Mouse (Mus musculus): Measurements from ENCODE around the gene Dedd. TPM values are rescaled to one million over a fixed set of nuclear protein-coding genes. Genes with fewer than 3 reads are reported as not detected.

Gene Dedd
- polyA plus RNA-seq, 1 experiment = 56.4 TPM

DNA sequence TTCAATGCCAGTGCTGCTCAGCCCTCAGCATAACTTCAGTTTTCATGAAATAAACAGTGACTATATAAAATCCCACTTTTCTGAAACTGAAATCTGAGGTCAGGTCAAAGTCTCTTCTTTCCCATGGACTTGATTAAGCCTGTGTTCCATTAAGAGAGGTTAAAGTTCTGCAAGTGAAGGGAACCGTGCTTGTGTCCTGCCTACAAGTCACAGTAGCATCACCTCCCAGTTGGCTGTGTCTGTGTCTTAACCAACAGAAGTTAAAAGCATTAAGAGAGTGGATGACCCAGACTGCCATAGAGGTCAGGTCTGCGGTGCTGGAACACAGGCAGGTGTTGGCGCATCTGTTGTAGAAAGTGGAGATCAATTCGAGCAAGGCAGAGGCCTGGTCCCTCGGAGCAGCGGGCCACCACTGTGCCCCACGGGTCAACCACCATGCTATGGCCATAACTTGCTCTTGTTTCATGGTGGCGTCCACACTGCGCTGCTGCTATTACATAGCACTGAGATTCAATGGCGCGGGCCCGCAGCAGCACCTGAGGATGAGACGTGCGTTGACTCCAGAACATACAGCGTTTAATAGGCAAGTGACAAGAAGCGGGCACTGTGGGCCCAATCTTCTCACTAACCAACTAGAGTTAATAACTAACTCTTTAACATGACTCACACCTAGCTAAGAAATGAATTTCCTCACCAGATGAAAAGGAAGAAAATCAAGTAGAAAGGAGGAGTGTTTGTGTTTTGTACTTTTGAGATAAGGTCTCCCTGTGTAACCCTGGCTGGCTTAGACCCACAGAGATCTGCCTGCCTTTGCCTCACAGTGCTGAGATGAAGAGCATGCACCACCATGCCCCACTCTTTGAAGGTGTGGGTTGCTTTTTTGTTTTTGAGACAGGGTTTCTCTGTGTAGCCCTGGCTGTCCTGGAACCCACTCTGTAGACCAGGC, 13.6 kb downstream of the Dedd start:
- no peak overlapping the region for H3K4me3 ChIP-seq (replicated peaks; ENCODE audit: insufficient read depth, low read depth, low read length)
- WGBS = 94% methylated on average over 16 of the region's 16 CpGs
- DNase-seq = no peak
- H3K27ac ChIP-seq (ENCODE audit: insufficient read depth, low read length) = no peak overlapping the region
- no peaks in the 10 kb centered on the region for H3K27me3 ChIP-seq (ENCODE audit: control insufficient read depth, insufficient read depth, low read length)
- H3K4me1 ChIP-seq (ENCODE audit: control insufficient read depth, insufficient read depth, low read length) = no peaks in the 10 kb centered on the region
- TF ChIP-seq POLR2A (IDR thresholded peaks at IDR 0.05; ENCODE audit: borderline replicate concordance, insufficient read depth, low read length) (no peak), CTCF (IDR thresholded peaks at IDR 0.05; ENCODE audit: borderline replicate concordance, insufficient read depth, low read depth, low read length) (no peak)

DNA sequence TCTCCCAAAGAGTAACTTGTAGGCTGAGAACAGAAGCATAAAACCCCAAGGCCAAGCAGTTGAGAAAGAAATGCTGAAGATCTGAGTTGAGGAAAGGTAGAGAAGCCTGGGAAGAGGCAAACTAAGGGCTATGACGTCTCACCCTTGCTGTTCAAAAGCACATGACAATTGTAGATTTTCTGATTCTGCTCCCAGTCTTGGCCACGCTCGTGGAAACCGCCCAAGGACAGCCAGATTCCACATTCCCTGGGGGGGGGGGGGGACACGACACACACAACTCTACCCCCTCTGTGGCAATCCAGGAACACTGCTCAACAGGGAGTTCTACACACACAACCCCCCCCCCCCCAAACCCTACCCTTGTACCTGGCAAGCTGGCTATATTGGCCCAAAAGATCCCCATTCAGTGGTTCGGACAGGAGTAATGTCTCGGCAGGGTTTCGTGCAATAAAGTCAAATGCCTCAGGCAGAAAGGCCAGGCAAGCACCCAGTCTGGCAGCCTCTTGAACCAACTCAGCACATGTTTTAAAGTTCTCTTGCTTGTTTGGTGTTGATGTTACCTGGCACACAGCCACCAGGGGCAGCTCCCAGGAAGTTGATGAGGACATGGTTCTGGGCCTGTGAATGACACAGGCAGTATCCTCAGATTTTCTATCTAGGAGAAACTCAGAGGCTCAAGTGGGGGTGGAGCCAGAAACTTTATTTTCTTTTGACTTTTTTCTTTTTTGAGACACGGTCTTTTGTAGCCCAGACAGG, 15.2 kb downstream of the Dedd start:
- peak; percentile 34 to 39 for DNase-seq
- TF ChIP-seq POLR2A (IDR thresholded peaks at IDR 0.05; ENCODE audit: borderline replicate concordance, insufficient read depth, low read length) (no peak), CTCF (IDR thresholded peaks at IDR 0.05; ENCODE audit: borderline replicate concordance, insufficient read depth, low read depth, low read length) (no peak)
- 48% methylated on average over 9 of the region's 9 CpGs for WGBS

DNA sequence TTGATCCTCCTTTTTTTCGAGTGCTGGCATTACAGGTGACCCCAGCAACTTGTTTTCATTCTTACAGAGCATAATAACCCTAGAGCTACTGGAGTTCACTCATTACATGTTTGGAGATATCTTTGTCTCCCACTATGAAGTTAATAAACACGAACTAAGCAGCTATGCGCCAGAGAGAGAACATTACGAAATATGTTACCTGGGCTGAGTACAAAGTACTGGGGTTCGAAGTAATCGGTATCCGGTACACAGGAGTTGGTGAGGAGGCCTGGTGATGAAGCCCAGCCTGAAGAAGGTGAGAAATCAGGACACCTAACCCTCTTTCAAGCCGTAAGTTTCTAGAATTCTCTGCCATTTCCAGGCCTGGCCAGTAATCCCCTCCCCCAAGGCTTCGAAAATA, 15.8 kb downstream of the Dedd start:
- WGBS = 64% methylated on average over 9 of the region's 9 CpGs

More for the DNA sequence above, 15.2 kb downstream of the Dedd start:
- Histone ChIP-seq H3K4me3 (replicated peaks; ENCODE audit: insufficient read depth, low read depth, low read length) (no peak overlapping the region), H3K27ac (ENCODE audit: insufficient read depth, low read length) (no peak overlapping the region), H3K4me1 (ENCODE audit: control insufficient read depth, insufficient read depth, low read length) (peaks cover 4% of the 10 kb centered on the region; the same call in 1 of the 2 replicates), H3K27me3 (ENCODE audit: control insufficient read depth, insufficient read depth, low read length) (no peaks in the 10 kb centered on the region)

DNA sequence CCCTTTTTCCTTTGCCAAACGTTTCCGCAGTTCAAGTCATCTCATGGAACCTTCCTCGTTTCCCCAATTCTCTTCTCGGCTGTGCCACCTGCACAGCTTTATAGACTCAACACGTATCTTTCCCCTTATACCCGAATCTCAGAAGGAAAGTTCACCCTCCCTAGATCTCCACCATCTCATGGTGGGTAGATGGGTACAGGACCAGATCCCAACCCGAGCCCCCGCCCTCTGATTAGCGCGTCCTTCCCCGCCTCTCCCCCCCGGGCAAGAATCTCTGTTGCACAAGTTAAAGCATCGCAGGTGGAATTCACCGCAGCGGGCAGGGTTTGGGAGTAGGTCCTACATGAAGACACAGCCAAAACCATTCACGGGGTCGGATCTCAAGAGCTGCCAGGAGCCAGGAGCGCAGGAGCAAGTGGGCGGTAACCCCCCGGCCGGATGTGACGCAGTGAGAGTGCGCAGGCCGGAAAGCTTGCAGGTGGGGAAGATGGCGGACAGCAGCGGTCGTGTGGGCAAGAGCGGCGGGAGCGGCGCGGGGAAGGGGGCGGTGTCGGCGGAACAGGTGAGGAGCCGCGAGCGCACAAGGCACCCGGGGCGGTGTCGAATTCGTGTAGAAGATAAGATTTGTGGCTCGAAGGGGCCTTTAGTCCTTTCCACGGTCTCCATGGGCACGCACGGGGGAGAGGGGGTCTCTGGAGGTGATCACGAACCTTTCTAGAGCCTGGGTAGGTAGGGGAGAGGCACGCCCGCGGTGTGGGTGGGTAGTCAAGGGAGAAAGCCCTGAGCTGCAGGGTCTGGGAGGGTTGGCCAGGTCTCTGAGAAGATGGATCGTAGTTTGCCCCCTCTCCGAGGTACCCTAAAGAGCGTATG, 16.5 kb downstream of the Dedd start, which contains the start of the genes Nit1 and Pfdn2:
Gene Nit1 (minus strand): TSS at position 422 of the 870 bp plus-strand sequence.
Gene Pfdn2 (plus strand): TSS at position 446 of the 870 bp plus-strand sequence.
- under 1% methylated on average over 53 of the region's 53 CpGs for WGBS
- H3K27me3 ChIP-seq (ENCODE audit: control insufficient read depth, insufficient read depth, low read length) = no peaks in the 10 kb centered on the region
- H3K4me3 ChIP-seq (replicated peaks; ENCODE audit: insufficient read depth, low read depth, low read length) = peak within 1 kb of the TSS; percentile 74
- peak within 1 kb of the TSS; percentile 23; the same call in 1 of the 2 replicates for H3K27ac ChIP-seq (ENCODE audit: insufficient read depth, low read length)
- TF ChIP-seq CTCF (IDR thresholded peaks at IDR 0.05; ENCODE audit: borderline replicate concordance, insufficient read depth, low read depth, low read length) (no peak), POLR2A (IDR thresholded peaks at IDR 0.05; ENCODE audit: borderline replicate concordance, insufficient read depth, low read length) (peak; percentile 82)
- peak; percentile 91 to 92 for DNase-seq
- H3K4me1 ChIP-seq (ENCODE audit: control insufficient read depth, insufficient read depth, low read length) = peaks cover 6% of the 10 kb centered on the region

More for the DNA sequence above, 15.8 kb downstream of the Dedd start:
- Histone ChIP-seq H3K27ac (ENCODE audit: insufficient read depth, low read length) (no peak overlapping the region), H3K4me3 (replicated peaks; ENCODE audit: insufficient read depth, low read depth, low read length) (peak overlapping the region; percentile 74), H3K27me3 (ENCODE audit: control insufficient read depth, insufficient read depth, low read length) (no peaks in the 10 kb centered on the region), H3K4me1 (ENCODE audit: control insufficient read depth, insufficient read depth, low read length) (peaks cover 4% of the 10 kb centered on the region; the same call in 1 of the 2 replicates)
- TF ChIP-seq POLR2A (IDR thresholded peaks at IDR 0.05; ENCODE audit: borderline replicate concordance, insufficient read depth, low read length) = no peak
- TF ChIP-seq CTCF (IDR thresholded peaks at IDR 0.05; ENCODE audit: borderline replicate concordance, insufficient read depth, low read depth, low read length) = no peak
- no peak for DNase-seq

DNA sequence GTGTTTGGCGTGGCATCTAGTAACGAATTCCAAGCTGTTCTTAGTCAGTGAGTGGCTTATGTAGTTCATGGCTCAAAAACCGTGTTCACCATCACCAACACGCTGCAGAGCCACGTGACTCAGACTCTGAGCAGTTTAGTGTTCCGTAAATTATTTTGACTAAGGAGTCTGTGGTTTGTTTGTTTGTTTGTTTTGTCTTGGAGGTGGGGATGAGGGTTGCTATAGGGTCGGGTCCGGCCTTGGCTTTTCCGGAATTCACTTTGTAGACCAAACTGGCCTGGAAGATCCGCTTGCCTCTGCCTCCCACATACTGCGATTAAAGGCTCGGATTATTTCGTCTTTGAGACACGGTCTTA, 17.1 kb downstream of the Dedd start:
- no peaks in the 10 kb centered on the region for H3K27me3 ChIP-seq (ENCODE audit: control insufficient read depth, insufficient read depth, low read length)
- DNase-seq = no peak
- H3K4me3 ChIP-seq (replicated peaks; ENCODE audit: insufficient read depth, low read depth, low read length) = peak overlapping the region; percentile 74
- H3K27ac ChIP-seq (ENCODE audit: insufficient read depth, low read length) = no peak overlapping the region
- WGBS = under 1% methylated on average over 14 of the region's 14 CpGs
- peaks cover 8% of the 10 kb centered on the region for H3K4me1 ChIP-seq (ENCODE audit: control insufficient read depth, insufficient read depth, low read length)
- no peak for TF ChIP-seq CTCF (IDR thresholded peaks at IDR 0.05; ENCODE audit: borderline replicate concordance, insufficient read depth, low read depth, low read length)
- TF ChIP-seq POLR2A (IDR thresholded peaks at IDR 0.05; ENCODE audit: borderline replicate concordance, insufficient read depth, low read length) = no peak

DNA sequence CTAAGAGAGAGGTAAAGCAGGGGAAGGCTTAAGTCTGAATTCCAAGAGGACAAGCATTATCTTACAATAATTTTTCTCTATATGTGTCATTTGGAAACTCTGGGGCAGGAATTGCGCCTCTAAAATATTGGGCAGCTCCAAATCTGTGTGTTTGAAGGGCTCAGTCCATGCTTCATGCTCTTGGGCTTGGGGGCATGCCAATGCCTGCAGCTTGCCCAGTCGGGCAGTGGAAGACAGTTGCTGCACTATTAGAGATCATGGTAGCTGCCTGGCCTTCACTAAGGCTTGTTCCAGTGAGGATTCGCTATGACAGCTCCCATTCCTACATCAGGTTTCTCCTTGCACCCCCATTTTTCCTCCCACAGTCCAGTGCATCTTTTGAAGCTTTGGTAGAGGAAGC, 19.7 kb downstream of the Dedd start:
- WGBS = 17% methylated on average over 3 of the region's 3 CpGs
- no peak overlapping the region for H3K4me3 ChIP-seq (replicated peaks; ENCODE audit: insufficient read depth, low read depth, low read length)

DNA sequence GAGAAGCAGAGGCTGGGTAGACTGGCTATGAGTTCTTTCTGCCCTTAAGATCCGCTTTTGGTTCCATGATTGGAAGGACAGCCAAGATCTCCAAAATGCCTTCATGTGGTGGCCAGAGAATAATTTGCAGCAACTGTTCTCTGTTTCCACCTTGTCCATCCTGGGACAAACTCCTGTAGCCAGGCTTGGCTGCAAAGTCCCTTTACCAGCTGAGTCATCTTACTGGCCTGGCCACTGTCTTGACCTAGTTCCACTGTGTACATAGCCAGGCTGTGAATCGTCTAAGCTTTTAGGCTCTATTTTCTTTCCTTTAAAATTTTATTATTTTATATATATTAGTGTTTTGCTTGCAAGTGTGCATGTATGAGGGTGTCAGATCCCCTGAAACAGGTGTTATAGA, 20.3 kb downstream of the Dedd start:
- H3K4me1 ChIP-seq (ENCODE audit: control insufficient read depth, insufficient read depth, low read length) = peaks cover 8% of the 10 kb centered on the region
- H3K4me3 ChIP-seq (replicated peaks; ENCODE audit: insufficient read depth, low read depth, low read length) = no peak overlapping the region
- no peak for TF ChIP-seq POLR2A (IDR thresholded peaks at IDR 0.05; ENCODE audit: borderline replicate concordance, insufficient read depth, low read length)
- no peak for TF ChIP-seq CTCF (IDR thresholded peaks at IDR 0.05; ENCODE audit: borderline replicate concordance, insufficient read depth, low read depth, low read length)
- WGBS = 27% methylated on average over 2 of the region's 2 CpGs
- no peaks in the 10 kb centered on the region for H3K27me3 ChIP-seq (ENCODE audit: control insufficient read depth, insufficient read depth, low read length)
- no peak for DNase-seq
- H3K27ac ChIP-seq (ENCODE audit: insufficient read depth, low read length) = no peak overlapping the region

More for the DNA sequence above, 19.7 kb downstream of the Dedd start:
- Histone ChIP-seq H3K27me3 (ENCODE audit: control insufficient read depth, insufficient read depth, low read length) (no peaks in the 10 kb centered on the region), H3K27ac (ENCODE audit: insufficient read depth, low read length) (no peak overlapping the region), H3K4me1 (ENCODE audit: control insufficient read depth, insufficient read depth, low read length) (peaks cover 8% of the 10 kb centered on the region)
- TF ChIP-seq POLR2A (IDR thresholded peaks at IDR 0.05; ENCODE audit: borderline replicate concordance, insufficient read depth, low read length) = no peak
- TF ChIP-seq CTCF (IDR thresholded peaks at IDR 0.05; ENCODE audit: borderline replicate concordance, insufficient read depth, low read depth, low read length) = no peak
- peak; percentile 34 to 42 for DNase-seq

All from cerebellum, adult 2 months (tissue).